Mouse (Mus musculus) MEL (cell line): ENCODE results near the gene Lrrc25.

Experiments
- CTCF ChIP-seq, 3 experiments: IDR thresholded peaks in 2 of 3; conservative IDR thresholded peaks in 1 of 3; 2 replicates each; pipeline ENCODE4 v1.5.1; 2011 to 2012; ENCODE audit warnings: low read length in 3 of 3, low read depth in 2 of 3, mild to moderate bottlenecking in 2 of 3, improper control_type of control experiment in 1 of 3, inconsistent platforms in 1 of 3, mixed read lengths in 1 of 3, moderate library complexity in 1 of 3; ENCODE audit not compliant: control insufficient read depth in 1 of 3, insufficient read depth in 1 of 3, poor library complexity in 1 of 3, severe bottlenecking in 1 of 3
- E2F4 ChIP-seq: IDR thresholded peaks from 2 replicates; pipeline ENCODE4 v1.6.1; 2011; ENCODE audit warnings: low read depth, low read length, improper control_type of control experiment, borderline replicate concordance
- EP300 ChIP-seq, 2 experiments: IDR thresholded peaks; 2 replicates each; pipeline ENCODE4 v1.6.1; 2011; ENCODE audit warnings: improper control_type of control experiment in 2 of 2, low read length in 2 of 2, low read depth in 1 of 2, mild to moderate bottlenecking in 1 of 2
- GATA1 ChIP-seq: IDR thresholded peaks from 2 replicates; pipeline ENCODE4 v1.6.1; 2011; ENCODE audit warnings: low read depth, low read length, improper control_type of control experiment
- MAX ChIP-seq: IDR thresholded peaks from 2 replicates; pipeline ENCODE4 v1.6.1; 2011; ENCODE audit warnings: low read length, improper control_type of control experiment
- MAZ ChIP-seq: IDR thresholded peaks from 2 replicates; pipeline ENCODE4 v1.6.1; 2012; ENCODE audit warnings: low read depth, mild to moderate bottlenecking, inconsistent platforms, low read length, improper control_type of control experiment
- POLR2A ChIP-seq, 2 experiments: IDR thresholded peaks; 2 replicates each; pipeline ENCODE4 v1.6.1; 2011 to 2012; ENCODE audit warnings: low read length in 2 of 2, mild to moderate bottlenecking in 2 of 2, control low read depth in 1 of 2, improper control_type of control experiment in 1 of 2, low read depth in 1 of 2, moderate library complexity in 1 of 2; ENCODE audit not compliant: control insufficient read depth in 1 of 2, insufficient read depth in 1 of 2, poor library complexity in 1 of 2
- POLR2AphosphoS2 ChIP-seq: IDR thresholded peaks from 2 replicates; pipeline ENCODE4 v1.6.1; 2011; ENCODE audit warnings: low read length, improper control_type of control experiment
- POLR2AphosphoS5 ChIP-seq: IDR thresholded peaks from 2 replicates; pipeline ENCODE4 v1.6.1; 2012; ENCODE audit warnings: low read depth, borderline replicate concordance, mild to moderate bottlenecking, inconsistent platforms, low read length, moderate library complexity, mixed read lengths
- SMC3 ChIP-seq: IDR thresholded peaks from 2 replicates; pipeline ENCODE4 v1.6.1; 2011; ENCODE audit warnings: low read depth, low read length, improper control_type of control experiment
- TAL1 ChIP-seq: IDR thresholded peaks from 2 replicates; pipeline ENCODE4 v1.6.1; 2012; ENCODE audit warnings: mild to moderate bottlenecking, inconsistent platforms, low read length, moderate library complexity, mixed read lengths
- UBTF ChIP-seq: IDR thresholded peaks from 2 replicates; pipeline ENCODE4 v1.6.1; 2012; ENCODE audit warnings: low read depth, mild to moderate bottlenecking, inconsistent platforms, low read length, improper control_type of control experiment, moderate library complexity, borderline replicate concordance; ENCODE audit not compliant: insufficient read depth
- USF2 ChIP-seq, 2 experiments: IDR thresholded peaks; 2 replicates each; pipeline ENCODE4 v1.6.1; 2011 to 2012; ENCODE audit warnings: improper control_type of control experiment in 2 of 2, low read length in 2 of 2, borderline replicate concordance in 1 of 2, inconsistent platforms in 1 of 2, low read depth in 1 of 2, mild to moderate bottlenecking in 1 of 2; ENCODE audit not compliant: insufficient read depth in 1 of 2
- ZNF384 ChIP-seq: IDR thresholded peaks from 2 replicates; pipeline ENCODE4 v1.6.1; 2012; ENCODE audit warnings: low read depth, mild to moderate bottlenecking, inconsistent platforms, low read length, improper control_type of control experiment

DNA sequence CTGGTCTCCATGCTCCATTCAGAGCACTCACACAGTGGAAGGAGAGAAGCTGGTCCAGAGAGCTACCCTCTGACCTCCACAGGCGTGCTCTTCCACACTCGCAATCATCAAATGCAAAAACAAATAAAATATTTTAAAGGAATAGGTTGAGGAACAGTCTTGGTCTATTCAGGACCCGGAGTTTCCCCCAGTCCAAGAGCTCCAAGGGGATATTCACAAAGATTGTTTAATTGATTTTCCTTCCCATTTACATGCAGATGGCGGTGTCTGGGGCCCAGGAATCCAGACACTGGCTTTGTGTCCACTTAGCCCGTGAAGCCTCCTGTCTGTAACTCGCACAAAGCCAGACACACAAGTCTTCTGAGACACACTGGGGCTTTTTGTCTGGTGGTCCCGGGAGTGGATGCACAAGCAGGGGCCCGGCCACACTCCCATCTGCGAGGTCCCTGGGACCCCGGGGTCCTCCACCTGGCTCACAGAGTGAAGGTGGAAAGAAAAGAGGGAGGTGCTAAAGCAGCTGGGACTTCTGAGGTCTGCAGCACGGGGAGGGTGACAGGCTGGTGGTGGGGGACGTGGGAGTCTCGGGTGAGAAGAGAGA is 40.3 kb downstream of the Lrrc25 start:
- TF ChIP-seq UBTF (no peak), USF2 (IDR thresholded peaks at IDR 0.05; ENCODE audit: borderline replicate concordance in 1 of 2, insufficient read depth in 1 of 2, low read depth in 1 of 2, low read length in 2 of 2) (no peak), GATA1 (no peak), CTCF (IDR thresholded peaks at IDR 0.05 in 2 of 3, conservative IDR thresholded peaks at IDR 0.05 in 1 of 3; ENCODE audit: control insufficient read depth in 1 of 3, insufficient read depth in 1 of 3, low read depth in 2 of 3, low read length in 3 of 3, poor library complexity in 1 of 3, severe bottlenecking in 1 of 3) (no peak), POLR2AphosphoS2 (no peak), POLR2AphosphoS5 (no peak), SMC3 (no peak), POLR2A (IDR thresholded peaks at IDR 0.05; ENCODE audit: control insufficient read depth in 1 of 2, insufficient read depth in 1 of 2, low read depth in 1 of 2, low read length in 2 of 2, poor library complexity in 1 of 2) (no peak), ZNF384 (no peak), E2F4 (no peak), MAX (no peak), EP300 (IDR thresholded peaks at IDR 0.05; ENCODE audit: low read depth in 1 of 2, low read length in 2 of 2) (no peak), MAZ (no peak), TAL1 (no peak)
